Mouse (Mus musculus): ENCODE data around the gene Retreg3. TPM values are rescaled to one million over a fixed set of nuclear protein-coding genes. Genes with fewer than 3 reads are reported as not detected.

Gene Retreg3
- polyA plus RNA-seq, 1 experiment: 41.2 TPM

GRCm38 (mm10) chr11:101083083-101083697 is 36.5 kb downstream of the Retreg3 start:
- no peaks in the 10 kb centered on the region for H3K36me3 ChIP-seq (ENCODE audit: control insufficient read depth, insufficient read depth)
- TF ChIP-seq CEBPB (IDR thresholded peaks at IDR 0.05; ENCODE audit: insufficient read depth, poor library complexity, severe bottlenecking): peak; percentile 92
- peak in 2 of 3 experiments; percentile 25 to 27 for TF ChIP-seq MYOD1 (IDR thresholded peaks at IDR 0.05; ENCODE audit: control insufficient read depth in 1 of 3, insufficient read length in 2 of 3, low read depth in 2 of 3)
- no peak for TF ChIP-seq MYOG (IDR thresholded peaks at IDR 0.05; ENCODE audit: control insufficient read depth in 1 of 3, insufficient read depth in 1 of 3, insufficient read length in 2 of 3, low read depth in 2 of 3)
- no peak for TF ChIP-seq E2F4 (IDR thresholded peaks at IDR 0.05; ENCODE audit: insufficient read depth)
- peak; percentile 51 for TF ChIP-seq POLR2A (IDR thresholded peaks at IDR 0.05; ENCODE audit: insufficient read length, low read depth)
- no peak for TF ChIP-seq USF1 (IDR thresholded peaks at IDR 0.05; ENCODE audit: low read depth)
- TF ChIP-seq SRF (IDR thresholded peaks at IDR 0.05; ENCODE audit: control insufficient read depth, insufficient read length, low read depth): no peak

GRCm38 (mm10) chr11:101082208-101083082 is 37.2 kb downstream of the Retreg3 start, which contains the start of gene Coasy:
Coasy (plus strand) TSS chr11:101082565.
- TF ChIP-seq MYOG (IDR thresholded peaks at IDR 0.05; ENCODE audit: control insufficient read depth in 1 of 3, insufficient read depth in 1 of 3, insufficient read length in 2 of 3, low read depth in 2 of 3) (peak in 1 of 3 experiments; percentile 15), E2F4 (IDR thresholded peaks at IDR 0.05; ENCODE audit: insufficient read depth) (no peak), REST (IDR thresholded peaks at IDR 0.05; ENCODE audit: insufficient read depth, insufficient read length) (no peak), CEBPB (IDR thresholded peaks at IDR 0.05; ENCODE audit: insufficient read depth, poor library complexity, severe bottlenecking) (no peak), POLR2A (IDR thresholded peaks at IDR 0.05; ENCODE audit: insufficient read length, low read depth) (peak; percentile 75), TCF12 (IDR thresholded peaks at IDR 0.05; ENCODE audit: insufficient read depth, poor library complexity, severe bottlenecking) (no peak), MYOD1 (IDR thresholded peaks at IDR 0.05; ENCODE audit: control insufficient read depth in 1 of 3, insufficient read length in 2 of 3, low read depth in 2 of 3) (no peak), SRF (IDR thresholded peaks at IDR 0.05; ENCODE audit: control insufficient read depth, insufficient read length, low read depth) (no peak), TCF3 (IDR thresholded peaks at IDR 0.05; ENCODE audit: insufficient read length, low read depth) (no peak), POLR2AphosphoS2 (IDR thresholded peaks at IDR 0.05; ENCODE audit: insufficient read length, low read depth) (peak; percentile 68), MAX (IDR thresholded peaks at IDR 0.05; ENCODE audit: low read depth) (no peak), USF1 (IDR thresholded peaks at IDR 0.05; ENCODE audit: low read depth) (no peak)
- Histone ChIP-seq H3K36me3 (ENCODE audit: control insufficient read depth, insufficient read depth) (no peaks in the 10 kb centered on the region), H3K79me2 (ENCODE audit: control insufficient read depth, insufficient read depth) (peaks cover 14% of the 10 kb centered on the region)

More at GRCm38 (mm10) chr11:101083083-101083697, 36.5 kb downstream of the Retreg3 start:
- Histone ChIP-seq H3K4me3 (peak overlapping the region; percentile 97), H3K79me2 (ENCODE audit: control insufficient read depth, insufficient read depth) (peaks cover 20% of the 10 kb centered on the region), H3ac (ENCODE audit: control insufficient read depth, insufficient read length) (peak overlapping the region; percentile 78), H3K4me2 (ENCODE audit: low read depth) (peak overlapping the region; percentile 96), H3K27me3 (ENCODE audit: control insufficient read depth, insufficient read depth, insufficient read length) (no peaks in the 10 kb centered on the region)

GRCm38 (mm10) chr11:101081659-101082058 is 38.0 kb downstream of the Retreg3 start:
- Histone ChIP-seq H3ac (ENCODE audit: control insufficient read depth, insufficient read length) (no peak overlapping the region), H3K36me3 (ENCODE audit: control insufficient read depth, insufficient read depth) (no peaks in the 10 kb centered on the region), H3K79me2 (ENCODE audit: control insufficient read depth, insufficient read depth) (peaks cover 10% of the 10 kb centered on the region), H3K4me2 (ENCODE audit: low read depth) (peak overlapping the region; percentile 95), H3K4me3 (peak overlapping the region; percentile 97), H3K27me3 (ENCODE audit: control insufficient read depth, insufficient read depth, insufficient read length) (no peaks in the 10 kb centered on the region)
- TF ChIP-seq POLR2AphosphoS2 (IDR thresholded peaks at IDR 0.05; ENCODE audit: insufficient read length, low read depth) (no peak), TCF3 (IDR thresholded peaks at IDR 0.05; ENCODE audit: insufficient read length, low read depth) (no peak), MAX (IDR thresholded peaks at IDR 0.05; ENCODE audit: low read depth) (no peak), MYOD1 (IDR thresholded peaks at IDR 0.05; ENCODE audit: control insufficient read depth in 1 of 3, insufficient read length in 2 of 3, low read depth in 2 of 3) (no peak), USF1 (IDR thresholded peaks at IDR 0.05; ENCODE audit: low read depth) (no peak), CEBPB (IDR thresholded peaks at IDR 0.05; ENCODE audit: insufficient read depth, poor library complexity, severe bottlenecking) (no peak), MYOG (IDR thresholded peaks at IDR 0.05; ENCODE audit: control insufficient read depth in 1 of 3, insufficient read depth in 1 of 3, insufficient read length in 2 of 3, low read depth in 2 of 3) (no peak), POLR2A (IDR thresholded peaks at IDR 0.05; ENCODE audit: insufficient read length, low read depth) (no peak), TCF12 (IDR thresholded peaks at IDR 0.05; ENCODE audit: insufficient read depth, poor library complexity, severe bottlenecking) (no peak), REST (IDR thresholded peaks at IDR 0.05; ENCODE audit: insufficient read depth, insufficient read length) (no peak), SRF (IDR thresholded peaks at IDR 0.05; ENCODE audit: control insufficient read depth, insufficient read length, low read depth) (no peak), E2F4 (IDR thresholded peaks at IDR 0.05; ENCODE audit: insufficient read depth) (no peak)

More at GRCm38 (mm10) chr11:101082208-101083082, 37.2 kb downstream of the Retreg3 start, which contains the start of gene Coasy:
- Histone ChIP-seq H3ac (ENCODE audit: control insufficient read depth, insufficient read length) (peak within 1 kb of the TSS; percentile 78), H3K4me2 (ENCODE audit: low read depth) (peak within 1 kb of the TSS; percentile 96), H3K4me3 (peak within 1 kb of the TSS; percentile 97), H3K27me3 (ENCODE audit: control insufficient read depth, insufficient read depth, insufficient read length) (no peaks in the 10 kb centered on the region)

- Histone ChIP-seq H3K4me2 (ENCODE audit: low read depth) (no peak overlapping the region), H3K27me3 (ENCODE audit: control insufficient read depth, insufficient read depth, insufficient read length) (no peaks in the 10 kb centered on the region), H3K36me3 (ENCODE audit: control insufficient read depth, insufficient read depth) (no peaks in the 10 kb centered on the region), H3K4me3 (no peak overlapping the region), H3ac (ENCODE audit: control insufficient read depth, insufficient read length) (no peak overlapping the region), H3K79me2 (ENCODE audit: control insufficient read depth, insufficient read depth) (peaks cover 10% of the 10 kb centered on the region)
- TF ChIP-seq CEBPB (IDR thresholded peaks at IDR 0.05; ENCODE audit: insufficient read depth, poor library complexity, severe bottlenecking) (no peak), USF1 (IDR thresholded peaks at IDR 0.05; ENCODE audit: low read depth) (no peak), POLR2A (IDR thresholded peaks at IDR 0.05; ENCODE audit: insufficient read length, low read depth) (no peak), TCF12 (IDR thresholded peaks at IDR 0.05; ENCODE audit: insufficient read depth, poor library complexity, severe bottlenecking) (no peak), TCF3 (IDR thresholded peaks at IDR 0.05; ENCODE audit: insufficient read length, low read depth) (no peak), MYOD1 (IDR thresholded peaks at IDR 0.05; ENCODE audit: control insufficient read depth in 1 of 3, insufficient read length in 2 of 3, low read depth in 2 of 3) (no peak), E2F4 (IDR thresholded peaks at IDR 0.05; ENCODE audit: insufficient read depth) (no peak), MYOG (IDR thresholded peaks at IDR 0.05; ENCODE audit: control insufficient read depth in 1 of 3, insufficient read depth in 1 of 3, insufficient read length in 2 of 3, low read depth in 2 of 3) (no peak), SRF (IDR thresholded peaks at IDR 0.05; ENCODE audit: control insufficient read depth, insufficient read length, low read depth) (no peak), POLR2AphosphoS2 (IDR thresholded peaks at IDR 0.05; ENCODE audit: insufficient read length, low read depth) (no peak), REST (IDR thresholded peaks at IDR 0.05; ENCODE audit: insufficient read depth, insufficient read length) (no peak), MAX (IDR thresholded peaks at IDR 0.05; ENCODE audit: low read depth) (no peak)
These were observed 39.3 kb downstream of the Retreg3 start for GRCm38 (mm10) chr11:101080421-101080820.

Data from myocyte (in vitro differentiated cells).